Mouse (Mus musculus) testis, adult 2 months (tissue): ENCODE measurements around the gene Rbfox3. TPM values are rescaled to one million over a fixed set of nuclear protein-coding genes. Genes with fewer than 3 reads are reported as not detected.

ENCODE experiments used
- H3K27ac ChIP-seq: fragments of 200-500 bp; 2 replicates; pipeline ENCODE4 v1.5.1; 2012; ENCODE audit warnings: low read depth, low read length; ENCODE audit not compliant: control insufficient read depth, insufficient read depth
- H3K27me3 ChIP-seq: fragments of 200-500 bp; 2 replicates; pipeline ENCODE4 v1.6.1; 2012; ENCODE audit warnings: mild to moderate bottlenecking, low read length, moderate library complexity; ENCODE audit not compliant: control insufficient read depth, insufficient read depth
- H3K36me3 ChIP-seq: fragments of 200-500 bp; 2 replicates; pipeline ENCODE4 v1.6.1; 2012; ENCODE audit warnings: mild to moderate bottlenecking, low read length; ENCODE audit not compliant: control insufficient read depth, insufficient read depth
- H3K4me1 ChIP-seq: fragments of 200-500 bp; 2 replicates; pipeline ENCODE4 v1.6.1; 2012; ENCODE audit warnings: low read length; ENCODE audit not compliant: control insufficient read depth, insufficient read depth
- H3K4me3 ChIP-seq: fragments of 200-500 bp; 2 replicates; pipeline ENCODE4 v1.5.1; 2012; ENCODE audit warnings: low read depth, mild to moderate bottlenecking, low read length, moderate library complexity, mixed read lengths; ENCODE audit not compliant: control insufficient read depth
- CTCF ChIP-seq: fragments of 200-500 bp; IDR thresholded peaks from 2 replicates; pipeline ENCODE4 v1.5.1; 2012; ENCODE audit warnings: low read depth, mild to moderate bottlenecking, inconsistent platforms, low read length, moderate library complexity; ENCODE audit not compliant: control insufficient read depth, insufficient read depth, insufficient replicate concordance
- POLR2A ChIP-seq: fragments of 200-500 bp; IDR thresholded peaks from 2 replicates; pipeline ENCODE4 v1.6.1; 2012; ENCODE audit warnings: low read depth, mild to moderate bottlenecking, inconsistent platforms, low read length, moderate library complexity; ENCODE audit not compliant: control insufficient read depth
- polyA plus RNA-seq: library from polyadenylated mRNA; depleted of rRNA; stranded (reverse); fragments of >200 nt; gene quantifications from 2 replicates; pipeline ENCODE4 v1.2.3, GENCODE M21; 2012; rRNA removed

Rbfox3 gene
- polyA plus RNA-seq, 1 experiment = 0.28 TPM

DNA sequence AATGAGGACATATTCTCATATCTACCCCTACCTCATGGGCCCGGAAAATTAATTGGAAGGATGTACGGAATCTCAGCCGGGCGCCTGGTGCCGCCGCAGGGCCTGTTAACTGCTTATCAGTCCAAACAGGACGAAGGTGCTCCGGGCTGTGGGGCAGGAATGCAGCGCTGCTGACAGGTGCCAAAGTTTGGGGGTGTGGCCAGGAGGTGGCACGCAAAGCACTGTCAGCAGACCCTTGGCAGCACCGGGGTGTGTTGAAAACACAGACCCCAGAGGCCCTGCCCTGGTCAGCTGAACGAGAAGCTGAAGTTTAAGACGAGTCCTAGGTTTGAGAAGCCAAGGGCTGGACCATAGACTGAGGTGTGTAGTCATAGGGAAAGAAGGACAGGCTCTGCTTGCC lies 468.7 kb downstream of the Rbfox3 start:
- Histone ChIP-seq H3K4me1 (peaks cover 4% of the 10 kb centered on the region; the same call in 1 of the 2 replicates), H3K4me3 (no peak overlapping the region), H3K36me3 (no peaks in the 10 kb centered on the region), H3K27ac (no peak overlapping the region), H3K27me3 (no peaks in the 10 kb centered on the region)
- TF ChIP-seq CTCF (no peak), POLR2A (no peak)

Other genes starting within 250 kb of the Rbfox3 start
- 0.08 TPM in 1 of 2 replicates, not detected in the other for gene Enpp7, start 76.6 kb upstream of the Rbfox3 start, polyA plus RNA-seq
- 2.3 and 2.4 TPM in 2 replicates for gene Cbx2, start 111.4 kb upstream of the Rbfox3 start, polyA plus RNA-seq
- gene Cbx8, start 129.4 kb upstream of the Rbfox3 start, polyA plus RNA-seq = 0.53 and 0.79 TPM in 2 replicates
- gene Cbx4, start 174.6 kb upstream of the Rbfox3 start, polyA plus RNA-seq = 3.3 and 3.8 TPM in 2 replicates